Mouse (Mus musculus) embryonic facial prominence, embryonic 10.5 days (tissue): ENCODE measurements around the gene Pkhd1. TPM values are rescaled to one million over a fixed set of nuclear protein-coding genes. Genes with fewer than 3 reads are reported as not detected.
A peak's percentile ranks its signal among the peaks of the same experiment; 100 is the strongest.

ENCODE experiments used
- DNase-seq: peaks from one replicate; pipeline ENCODE4 v3.0.0-alpha.2; 2017; ENCODE audit warnings: low spot score
- H3K27ac ChIP-seq: fragments of 300-500 bp; sonication (generic); replicated peaks from 2 replicates; pipeline ENCODE4 v1.5.1; 2016; ENCODE audit warnings: mild to moderate bottlenecking
- H3K27me3 ChIP-seq: fragments of 300-500 bp; sonication (generic); replicated peaks from 2 replicates; pipeline ENCODE4 v1.6.1; 2016; ENCODE audit warnings: low read depth, mild to moderate bottlenecking; ENCODE audit not compliant: poor library complexity, severe bottlenecking
- H3K36me3 ChIP-seq: fragments of 300-500 bp; sonication (generic); replicated peaks from 2 replicates; pipeline ENCODE4 v1.6.1; 2016; ENCODE audit warnings: mild to moderate bottlenecking, moderate library complexity
- H3K4me1 ChIP-seq: fragments of 300-500 bp; sonication (generic); 2 replicates; pipeline ENCODE4 v1.6.1; 2016
- H3K4me3 ChIP-seq: fragments of 300-500 bp; sonication (generic); 2 replicates; pipeline ENCODE4 v1.5.1; 2016; ENCODE audit warnings: mild to moderate bottlenecking, moderate library complexity
- H3K9me3 ChIP-seq: fragments of 300-500 bp; sonication (generic); 2 replicates; pipeline ENCODE4 v1.6.1; 2016; ENCODE audit warnings: mild to moderate bottlenecking
- WGBS: fragments of 180-500 bp; shearing (Covaris S2); methylation state at CpG from one replicate; pipeline ENCODE4 v1.1.7; 2016; 5-methylcytosine and 5-hydroxymethylcytosine counted together
- polyA plus RNA-seq: library from polyadenylated mRNA; unstranded; fragments of >200 nt; fragmentation: Nextera tagmentation; extraction: Ambion mirVana; gene quantifications from 2 replicates; pipeline ENCODE4 v1.2.1, GENCODE M21; 2016

The Pkhd1 gene
- polyA plus RNA-seq: 0.01 TPM in 2 replicates

- no peaks in the 10 kb centered on the region for H3K36me3 ChIP-seq
- 72% methylated on average over 10 of the region's 10 CpGs for WGBS
Observed at GRCm38 (mm10) chr1:20617849-20618530, at the start of gene Pkhd1. Gene Pkhd1, minus strand, starts transcription at chr1:20618064.

DNA sequence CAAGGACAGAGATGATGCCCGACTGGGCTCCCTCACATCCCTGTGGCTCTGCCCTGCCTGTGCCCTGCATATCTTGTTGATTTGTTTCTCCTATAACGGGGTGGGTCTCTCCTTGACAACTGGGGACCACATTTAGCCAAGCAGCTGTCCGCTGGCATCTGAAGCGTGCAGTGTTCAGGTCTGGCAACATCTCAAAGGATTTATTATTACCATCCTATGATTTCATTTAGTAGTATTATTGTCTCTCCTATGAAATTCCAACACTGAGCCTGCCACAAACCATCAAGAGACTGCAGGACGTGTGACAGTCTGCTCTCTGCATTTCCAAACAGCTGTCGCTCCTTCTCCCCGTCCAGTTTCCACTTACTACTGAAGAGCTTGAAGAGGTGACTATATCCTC is 49.7 kb upstream of the Pkhd1 start:
- Histone ChIP-seq H3K27ac (no peak overlapping the region), H3K4me1 (no peaks in the 10 kb centered on the region), H3K9me3 (no peaks in the 10 kb centered on the region), H3K36me3 (no peaks in the 10 kb centered on the region), H3K4me3 (no peak overlapping the region), H3K27me3 (no peaks in the 10 kb centered on the region)
- WGBS: 81% methylated on average over 7 of the region's 7 CpGs
- DNase-seq: no peak

More at GRCm38 (mm10) chr1:20617849-20618530, at the start of gene Pkhd1:
- Histone ChIP-seq H3K4me3 (no peak within 1 kb of the TSS), H3K4me1 (no peaks in the 10 kb centered on the region), H3K27ac (no peak within 1 kb of the TSS), H3K27me3 (no peaks in the 10 kb centered on the region), H3K9me3 (no peaks in the 10 kb centered on the region)
- DNase-seq: no peak

DNA sequence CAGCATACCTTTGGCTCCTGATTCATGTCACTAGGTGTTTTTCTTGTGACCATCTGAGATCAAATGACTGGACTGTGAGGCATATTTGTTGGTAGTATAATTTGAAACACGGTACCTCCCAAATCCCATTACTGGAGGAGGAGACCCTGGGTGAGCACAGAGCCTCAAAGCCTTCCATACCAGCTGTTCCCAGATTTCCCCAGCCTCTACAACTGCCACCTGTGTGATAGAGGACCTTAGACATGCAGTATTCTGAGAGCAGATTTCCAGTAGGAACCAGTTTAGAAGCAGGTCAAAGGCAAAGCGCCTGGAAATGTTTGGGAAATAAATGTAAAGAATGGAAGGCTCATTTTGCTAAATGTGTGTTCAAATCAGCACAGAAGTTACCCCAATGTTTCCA is 48.4 kb upstream of the Pkhd1 start:
- WGBS: 85% methylated on average over 2 of the region's 2 CpGs
- H3K27ac ChIP-seq: no peak overlapping the region
- no peaks in the 10 kb centered on the region for H3K36me3 ChIP-seq
- no peak overlapping the region for H3K4me3 ChIP-seq
- H3K4me1 ChIP-seq: no peaks in the 10 kb centered on the region
- DNase-seq: no peak
- H3K27me3 ChIP-seq: no peaks in the 10 kb centered on the region
- H3K9me3 ChIP-seq: no peaks in the 10 kb centered on the region

DNA sequence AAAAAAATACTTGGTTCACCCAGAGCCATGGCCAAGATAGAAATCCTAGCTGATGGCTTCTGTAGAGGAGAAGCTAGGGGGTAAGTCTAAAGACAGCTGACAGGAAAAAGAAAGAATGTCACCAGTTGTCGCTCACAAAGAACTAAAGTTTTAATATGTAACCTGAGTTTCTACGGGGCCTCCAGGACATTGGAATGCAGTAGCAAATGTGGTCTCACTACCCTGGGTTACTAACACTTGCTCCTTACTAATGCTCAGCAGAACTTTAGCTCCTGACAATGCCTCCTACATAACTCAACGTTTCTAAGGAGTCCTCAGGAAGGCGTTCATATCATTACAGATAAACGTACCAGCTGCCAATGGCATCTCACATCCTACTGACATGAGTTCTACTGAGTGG is 37.2 kb upstream of the Pkhd1 start:
- Histone ChIP-seq H3K27me3 (no peaks in the 10 kb centered on the region), H3K9me3 (no peaks in the 10 kb centered on the region), H3K27ac (no peak overlapping the region), H3K4me1 (no peaks in the 10 kb centered on the region), H3K36me3 (no peaks in the 10 kb centered on the region), H3K4me3 (no peak overlapping the region)
- 81% methylated on average over 5 of the region's 5 CpGs for WGBS
- DNase-seq: no peak

GRCm38 (mm10) chr1:20653513-20654506 is 35.9 kb upstream of the Pkhd1 start:
- H3K4me3 ChIP-seq: no peak overlapping the region
- no peaks in the 10 kb centered on the region for H3K4me1 ChIP-seq
- no peaks in the 10 kb centered on the region for H3K9me3 ChIP-seq
- H3K27me3 ChIP-seq: no peaks in the 10 kb centered on the region
- H3K27ac ChIP-seq: no peak overlapping the region
- no peaks in the 10 kb centered on the region for H3K36me3 ChIP-seq
- WGBS: 80% methylated on average over 6 of the region's 6 CpGs
- DNase-seq: no peak

DNA sequence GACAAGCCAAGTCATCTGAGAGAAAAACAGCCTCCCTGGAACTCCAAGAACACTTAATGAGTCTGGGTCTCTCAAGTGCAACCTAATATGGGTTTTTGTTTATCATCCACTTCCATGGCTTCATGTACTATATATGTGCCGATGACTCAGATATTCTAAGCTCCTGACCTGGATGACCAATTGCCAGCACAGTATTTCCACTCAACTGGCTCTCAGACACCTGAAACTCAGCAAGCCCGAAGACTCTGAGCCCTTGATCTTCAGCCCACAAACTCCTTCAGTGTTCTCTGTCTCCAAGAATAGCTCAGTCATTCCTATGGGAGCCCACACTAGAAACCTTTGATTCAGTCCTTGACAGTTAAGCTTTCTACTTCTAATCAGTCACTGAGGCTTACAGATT is 17.0 kb upstream of the Pkhd1 start:
- H3K4me1 ChIP-seq: no peaks in the 10 kb centered on the region
- no peaks in the 10 kb centered on the region for H3K27me3 ChIP-seq
- H3K9me3 ChIP-seq: no peaks in the 10 kb centered on the region
- no peaks in the 10 kb centered on the region for H3K36me3 ChIP-seq
- H3K4me3 ChIP-seq: no peak overlapping the region
- no peak overlapping the region for H3K27ac ChIP-seq
- 86% methylated on average over 2 of the region's 2 CpGs for WGBS
- no peak for DNase-seq

GRCm38 (mm10) chr1:20633276-20633869 is 15.5 kb upstream of the Pkhd1 start:
- H3K9me3 ChIP-seq: no peaks in the 10 kb centered on the region
- H3K4me1 ChIP-seq: no peaks in the 10 kb centered on the region
- 78% methylated on average over 7 of the region's 7 CpGs for WGBS
- no peak overlapping the region for H3K4me3 ChIP-seq
- no peak overlapping the region for H3K27ac ChIP-seq
- H3K36me3 ChIP-seq: no peaks in the 10 kb centered on the region
- no peak for DNase-seq
- H3K27me3 ChIP-seq: no peaks in the 10 kb centered on the region

GRCm38 (mm10) chr1:20624564-20624963 is 6.7 kb upstream of the Pkhd1 start:
- Histone ChIP-seq H3K27ac (no peak overlapping the region), H3K36me3 (no peaks in the 10 kb centered on the region), H3K9me3 (no peaks in the 10 kb centered on the region), H3K27me3 (no peaks in the 10 kb centered on the region), H3K4me1 (no peaks in the 10 kb centered on the region), H3K4me3 (no peak overlapping the region)
- DNase-seq: no peak
- WGBS: 87% methylated on average over 3 of the region's 3 CpGs

DNA sequence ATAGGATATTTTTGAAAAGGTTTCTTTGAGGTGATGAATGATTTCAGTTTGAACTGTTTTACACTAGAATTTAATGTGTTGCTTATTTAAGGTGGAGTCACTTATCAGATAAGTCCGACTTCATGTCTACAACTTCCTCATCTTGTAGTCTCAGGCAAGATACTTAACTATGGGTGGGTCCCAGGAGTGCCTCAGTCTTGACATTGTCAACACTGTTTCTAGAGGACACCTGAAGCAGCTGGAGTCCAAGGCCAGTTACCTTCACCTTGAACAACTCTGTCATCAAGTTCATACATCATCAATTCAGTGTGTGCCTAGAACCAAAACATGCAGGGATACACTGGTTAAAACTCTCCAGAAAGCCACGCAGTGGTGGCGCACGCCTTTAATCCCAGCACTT is 5.5 kb upstream of the Pkhd1 start:
- Histone ChIP-seq H3K36me3 (no peaks in the 10 kb centered on the region), H3K4me1 (no peaks in the 10 kb centered on the region), H3K9me3 (no peaks in the 10 kb centered on the region), H3K27ac (no peak overlapping the region), H3K4me3 (no peak overlapping the region), H3K27me3 (no peaks in the 10 kb centered on the region)
- no peak for DNase-seq
- 93% methylated on average over 4 of the region's 4 CpGs for WGBS

- Histone ChIP-seq H3K4me1 (no peaks in the 10 kb centered on the region), H3K36me3 (no peaks in the 10 kb centered on the region), H3K9me3 (no peaks in the 10 kb centered on the region), H3K4me3 (no peak overlapping the region), H3K27ac (no peak overlapping the region), H3K27me3 (no peaks in the 10 kb centered on the region)
- no peak for DNase-seq
- 84% methylated on average over 2 of the region's 2 CpGs for whole genome bisulfite sequencing
Observed at GRCm38 (mm10) chr1:20620611-20621010, 2.7 kb upstream of the Pkhd1 start.

DNA sequence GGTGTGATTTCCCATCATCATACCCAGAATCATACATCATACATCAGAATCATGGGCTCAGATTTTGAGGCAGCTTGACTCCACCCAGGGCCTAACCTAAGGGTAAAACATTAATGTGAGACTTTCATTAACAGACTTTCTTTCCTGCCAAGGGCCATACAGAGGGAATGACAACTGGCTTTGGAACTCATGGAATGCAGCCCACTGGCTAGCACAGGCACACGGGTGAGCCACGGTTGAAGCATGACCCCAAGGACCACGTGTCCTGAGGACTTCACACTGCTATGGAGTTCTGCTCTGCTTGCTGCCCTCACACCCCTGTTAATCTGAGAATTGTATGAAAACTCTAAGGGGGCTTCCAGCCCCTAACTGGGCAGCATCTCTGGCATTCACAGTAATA is 1.5 kb upstream of the Pkhd1 start:
- Histone ChIP-seq H3K27ac (no peak overlapping the region), H3K36me3 (no peaks in the 10 kb centered on the region), H3K9me3 (no peaks in the 10 kb centered on the region), H3K4me1 (no peaks in the 10 kb centered on the region), H3K4me3 (no peak overlapping the region), H3K27me3 (no peaks in the 10 kb centered on the region)
- DNase-seq: no peak
- WGBS: 66% methylated on average over 3 of the region's 3 CpGs

DNA sequence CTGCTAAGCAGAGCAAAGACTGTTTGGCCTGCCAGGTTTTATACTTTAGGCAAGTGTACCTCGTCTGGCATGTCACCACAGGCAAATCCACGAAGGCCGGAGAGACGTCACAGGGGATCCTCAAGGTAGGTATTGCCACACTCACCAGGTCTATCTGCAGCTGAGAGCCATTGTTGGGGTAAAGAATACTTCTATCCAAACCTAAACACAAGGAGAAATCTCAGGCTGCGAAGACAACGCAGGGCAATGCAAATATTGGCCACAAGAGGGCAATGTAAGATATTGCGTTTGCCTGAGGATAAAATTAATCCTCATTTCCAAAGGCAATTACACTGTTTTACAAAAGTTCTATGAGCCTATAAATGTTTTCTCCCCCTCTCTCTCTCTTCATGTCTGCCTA is 5.2 kb downstream of the Pkhd1 start:
- Histone ChIP-seq H3K27me3 (no peaks in the 10 kb centered on the region), H3K4me1 (no peaks in the 10 kb centered on the region), H3K36me3 (no peaks in the 10 kb centered on the region), H3K27ac (no peak overlapping the region), H3K9me3 (no peaks in the 10 kb centered on the region), H3K4me3 (no peak overlapping the region)
- DNase-seq: peak; percentile 51
- 27% methylated on average over 7 of the region's 7 CpGs for WGBS
